Mouse (Mus musculus) gastrocnemius, adult 2 months (tissue): ENCODE measurements around the gene Uts2r. TPM values are rescaled to one million over a fixed set of nuclear protein-coding genes. Genes with fewer than 3 reads are reported as not detected.

Experiments used
- DNase-seq: peaks from one replicate; pipeline ENCODE4 v3.0.0; 2022
- H3K27ac ChIP-seq: fragments of 200-600 bp; 2 replicates; pipeline ENCODE4 v1.8.1; 2022; ENCODE audit warnings: mild to moderate bottlenecking
- H3K4me3 ChIP-seq: fragments of 200-600 bp; 2 replicates; pipeline ENCODE4 v1.8.1; 2022; ENCODE audit warnings: mild to moderate bottlenecking, moderate library complexity
- CTCF ChIP-seq: fragments of 200-600 bp; IDR thresholded peaks from 2 replicates; pipeline ENCODE4 v1.8.1; 2022; ENCODE audit warnings: antibody characterized with exemption, mild to moderate bottlenecking, moderate library complexity
- intact Hi-C: fragments of 180-260 bp; cut with DNase I; formaldehyde crosslinking; loops from one replicate; pipeline ENCODE4 v1.15.1; 2025
- total RNA-seq, 2 experiments: library from RNA; stranded (reverse); gene quantifications; 2 replicates each; pipeline ENCODE4 v1.2.3; 2021

The Uts2r gene
- total RNA-seq, 2 experiments from 2014 or later: 1.4 to 3.1 TPM

DNA sequence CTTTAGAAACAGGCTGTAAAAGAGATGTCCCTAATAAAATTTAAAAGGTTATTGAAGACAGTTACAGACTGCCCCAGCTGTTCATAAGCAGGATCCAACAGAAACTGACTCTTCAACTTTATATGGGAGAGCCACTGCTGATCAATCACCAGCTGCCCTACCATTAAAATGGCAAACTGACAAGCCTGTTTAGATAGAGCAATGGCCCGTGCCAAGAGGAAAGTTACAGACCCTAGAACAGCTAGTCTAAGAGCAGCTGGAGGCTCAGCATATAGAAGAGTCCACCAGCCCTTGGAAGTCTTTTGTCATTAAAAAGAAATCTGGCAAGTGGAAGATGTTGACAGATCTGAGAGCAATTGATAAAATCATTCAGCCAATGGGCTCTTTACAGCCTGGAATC is 25.5 kb upstream of the Uts2r start:
- no peak overlapping the region for H3K27ac ChIP-seq
- DNase-seq: no peak
- TF ChIP-seq CTCF: no peak
- intact Hi-C loops: no loop called here
- no peak overlapping the region for H3K4me3 ChIP-seq

DNA sequence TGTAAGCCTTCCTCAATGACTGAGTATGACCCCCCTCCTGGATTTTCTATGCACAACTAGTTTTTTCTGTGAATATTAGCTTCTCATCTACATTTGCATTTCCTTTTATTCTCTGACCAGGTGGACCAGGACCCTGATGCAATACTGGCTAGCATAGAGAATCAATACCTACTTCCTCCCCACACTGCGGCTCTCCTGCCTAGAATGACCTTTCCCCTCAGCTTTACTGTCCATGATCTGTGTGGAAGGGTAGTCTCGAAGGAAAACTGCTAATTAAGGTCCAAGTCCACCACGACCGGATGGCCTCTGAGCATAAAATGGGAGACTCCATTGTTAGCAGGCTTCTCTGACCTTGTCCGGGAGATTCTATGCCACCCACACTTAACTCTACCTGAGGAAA is 22.4 kb upstream of the Uts2r start:
- Histone ChIP-seq H3K4me3 (no peak overlapping the region), H3K27ac (no peak overlapping the region)
- no peak for DNase-seq
- no peak for TF ChIP-seq CTCF
- intact Hi-C loops: no loop called here

DNA sequence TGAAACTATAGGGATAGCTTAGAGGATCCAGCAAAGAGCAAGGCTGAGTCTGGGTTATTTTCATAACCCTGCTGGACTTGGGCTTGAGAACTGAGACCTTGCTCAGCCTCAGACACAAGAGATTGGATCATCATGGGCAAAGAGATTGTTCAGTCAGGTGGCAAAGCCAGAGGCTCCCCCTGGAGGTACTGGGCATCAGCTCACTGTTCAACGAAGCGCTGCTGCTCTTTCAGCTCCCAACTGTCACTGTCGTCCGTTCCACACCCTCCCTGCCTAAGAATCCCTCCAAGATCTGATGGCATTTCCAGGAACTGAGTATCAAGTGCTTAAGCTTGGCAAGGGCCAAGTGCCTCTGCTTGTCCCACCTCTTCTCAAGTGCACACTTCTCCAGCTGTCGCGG is 21.3 kb upstream of the Uts2r start:
- TF ChIP-seq CTCF: peak; percentile 59
- Histone ChIP-seq H3K4me3 (no peak overlapping the region), H3K27ac (peak overlapping the region; percentile 38; the same call in 1 of the 2 replicates)
- peak; percentile 54 for DNase-seq
- intact Hi-C loops: no loop called here

DNA sequence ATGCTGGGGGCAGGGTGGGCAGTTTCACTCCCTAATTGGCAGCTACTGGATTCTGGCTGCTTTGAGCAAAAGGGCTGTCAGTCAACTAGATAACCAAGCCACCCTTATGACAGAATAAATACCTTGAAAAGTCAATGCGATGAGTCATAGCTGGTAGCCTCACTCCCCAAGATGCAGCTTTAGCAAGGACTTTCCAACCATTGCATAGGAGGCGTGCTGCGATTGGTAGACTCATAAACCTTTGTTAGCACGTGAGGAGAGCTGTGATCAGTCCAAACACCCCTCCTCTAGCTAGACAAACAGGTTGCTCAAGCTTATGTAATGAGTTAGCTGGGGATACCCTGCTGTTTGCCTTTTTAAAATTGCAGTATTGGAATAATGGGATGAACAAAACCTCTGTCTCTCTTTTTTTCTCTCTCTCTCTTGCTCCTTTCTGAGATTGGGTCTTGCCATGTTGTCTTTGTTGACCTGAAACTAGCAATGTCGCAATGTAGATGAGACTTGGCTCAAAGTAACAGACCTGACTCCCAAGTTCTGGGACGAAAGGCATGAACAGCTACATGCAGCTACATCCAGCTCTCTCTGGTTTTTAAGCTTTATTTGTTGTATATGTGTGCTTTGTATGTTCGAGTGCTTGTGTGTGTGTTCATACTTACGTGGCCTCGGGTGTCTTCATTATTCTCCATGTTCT is 16.6 kb upstream of the Uts2r start:
- Histone ChIP-seq H3K4me3 (no peak overlapping the region), H3K27ac (no peak overlapping the region)
- TF ChIP-seq CTCF: no peak
- intact Hi-C loops: no loop called here
- DNase-seq: no peak

DNA sequence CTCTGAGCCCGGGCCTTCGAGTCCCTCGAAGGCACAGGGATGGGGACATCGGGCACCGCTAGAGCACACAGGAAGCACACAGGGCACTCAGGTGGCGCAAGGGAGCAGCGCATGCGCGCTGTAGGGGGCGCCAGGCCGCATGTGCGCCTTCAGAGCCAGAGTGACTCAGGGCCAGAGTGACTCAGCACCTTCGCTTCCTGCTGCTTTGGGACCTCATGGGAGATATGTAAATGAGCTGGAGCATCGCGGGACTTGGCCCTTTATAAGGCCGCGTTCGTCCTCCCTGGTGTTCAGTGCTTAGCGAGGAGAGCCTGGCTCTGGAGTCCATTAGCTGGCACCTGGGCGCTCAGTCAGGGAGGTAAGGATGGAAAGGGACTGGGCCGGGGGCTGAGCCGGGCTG is 14.2 kb upstream of the Uts2r start, which contains the start of gene Tex19.1:
Tex19.1 (plus strand) TSS at position 279 of the 400 bp plus-strand sequence.
- DNase-seq: no peak
- intact Hi-C loops: no loop called here
- H3K27ac ChIP-seq: no peak within 1 kb of the TSS
- TF ChIP-seq CTCF: no peak
- H3K4me3 ChIP-seq: no peak within 1 kb of the TSS

DNA sequence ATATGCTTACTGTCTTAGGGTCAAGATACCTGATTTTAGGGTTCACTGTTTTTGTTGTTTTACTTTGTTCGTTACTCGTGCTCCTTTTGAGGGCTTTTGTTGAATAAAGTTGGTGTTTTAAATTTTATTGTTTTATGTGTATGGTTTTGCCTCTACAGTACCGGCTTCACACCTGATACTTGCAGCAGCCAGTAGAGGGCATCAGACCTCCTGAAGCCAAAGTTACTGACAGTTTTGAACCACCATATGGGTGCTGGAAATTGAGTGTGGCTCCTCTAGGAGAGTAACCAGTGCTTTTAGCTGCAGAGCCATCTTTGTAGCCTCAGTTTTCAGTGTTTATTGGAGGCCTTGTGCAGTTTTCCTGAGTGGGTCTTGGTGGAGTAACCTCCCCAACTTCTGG is 11.9 kb upstream of the Uts2r start:
- H3K4me3 ChIP-seq: no peak overlapping the region
- TF ChIP-seq CTCF: peak; percentile 41
- intact Hi-C loops: no loop called here
- H3K27ac ChIP-seq: no peak overlapping the region
- DNase-seq: no peak

DNA sequence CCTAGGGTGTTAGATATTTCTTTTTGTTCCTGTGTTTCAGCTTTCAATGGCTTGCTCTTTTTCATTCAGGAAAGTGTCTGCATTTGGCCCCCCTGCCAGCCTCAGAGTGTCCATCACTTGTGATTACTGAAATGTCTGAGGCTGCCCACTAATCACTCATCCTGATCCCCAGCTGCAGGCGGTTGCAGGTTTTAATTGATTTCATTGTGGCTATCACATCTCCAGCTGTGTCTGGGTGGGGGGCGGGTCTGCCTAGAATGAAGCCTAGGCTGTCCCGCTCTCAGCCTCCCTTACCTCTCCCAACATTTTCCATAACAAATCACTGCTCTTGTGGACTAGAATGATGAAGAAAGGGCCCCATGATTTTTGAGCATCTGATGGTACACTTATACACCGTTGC is 5.9 kb upstream of the Uts2r start:
- intact Hi-C loops: no loop called here
- no peak for DNase-seq
- no peak for TF ChIP-seq CTCF
- H3K27ac ChIP-seq: no peak overlapping the region
- no peak overlapping the region for H3K4me3 ChIP-seq

DNA sequence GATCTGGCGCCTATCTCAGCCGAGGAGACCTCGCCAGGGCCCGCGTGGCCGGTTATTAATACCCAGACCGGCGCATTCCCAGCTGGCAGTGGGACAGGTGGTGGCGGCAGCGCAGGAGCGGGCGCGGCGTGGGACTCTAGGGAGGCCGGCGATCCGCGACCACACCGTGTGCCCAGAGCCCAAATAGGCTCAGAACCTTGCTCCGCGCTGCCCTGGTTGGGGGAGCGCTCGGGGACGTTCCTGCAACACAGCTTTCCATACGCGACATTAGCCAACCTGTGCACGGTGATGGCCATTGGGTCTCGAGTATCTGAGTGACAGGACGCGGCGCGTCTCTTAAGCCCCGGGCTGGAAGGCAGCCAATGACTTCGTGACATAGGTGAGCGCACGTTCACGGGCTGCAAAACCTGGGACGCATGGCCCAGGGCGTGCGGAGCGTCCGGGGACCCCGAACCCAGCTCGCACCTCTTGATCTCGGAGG is 3.6 kb upstream of the Uts2r start:
- TF ChIP-seq CTCF: no peak
- intact Hi-C loops: no loop called here
- Histone ChIP-seq H3K4me3 (peak overlapping the region; percentile 74), H3K27ac (peak overlapping the region; percentile 89)
- DNase-seq: peak; percentile 93

DNA sequence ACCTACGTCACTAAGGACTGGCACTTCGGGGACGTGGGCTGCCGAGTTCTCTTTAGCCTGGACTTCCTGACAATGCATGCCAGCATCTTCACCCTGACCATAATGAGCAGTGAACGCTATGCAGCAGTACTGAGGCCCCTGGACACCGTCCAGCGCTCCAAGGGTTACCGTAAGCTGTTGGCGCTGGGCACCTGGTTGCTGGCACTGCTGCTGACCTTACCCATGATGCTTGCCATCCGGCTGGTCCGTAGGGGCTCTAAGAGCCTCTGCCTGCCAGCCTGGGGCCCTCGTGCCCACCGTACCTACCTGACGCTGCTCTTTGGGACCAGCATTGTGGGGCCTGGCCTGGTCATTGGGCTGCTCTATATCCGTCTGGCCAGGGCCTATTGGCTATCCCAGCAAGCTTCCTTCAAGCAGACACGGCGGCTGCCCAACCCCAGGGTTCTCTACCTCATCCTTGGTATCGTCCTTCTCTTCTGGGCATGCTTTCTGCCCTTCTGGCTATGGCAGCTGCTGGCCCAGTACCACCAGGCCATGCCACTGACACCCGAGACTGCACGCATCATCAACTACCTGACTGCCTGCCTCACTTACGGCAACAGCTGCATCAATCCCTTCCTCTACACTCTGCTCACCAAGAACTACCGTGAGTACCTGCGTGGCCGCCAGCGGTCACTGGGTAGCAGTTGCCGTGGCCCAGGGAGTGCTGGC is 720 bp downstream of the Uts2r start:
- intact Hi-C loops: no loop called here
- Histone ChIP-seq H3K27ac (peak overlapping the region; percentile 88), H3K4me3 (peak overlapping the region; percentile 48)
- DNase-seq: peak; percentile 90
- no peak for TF ChIP-seq CTCF

DNA sequence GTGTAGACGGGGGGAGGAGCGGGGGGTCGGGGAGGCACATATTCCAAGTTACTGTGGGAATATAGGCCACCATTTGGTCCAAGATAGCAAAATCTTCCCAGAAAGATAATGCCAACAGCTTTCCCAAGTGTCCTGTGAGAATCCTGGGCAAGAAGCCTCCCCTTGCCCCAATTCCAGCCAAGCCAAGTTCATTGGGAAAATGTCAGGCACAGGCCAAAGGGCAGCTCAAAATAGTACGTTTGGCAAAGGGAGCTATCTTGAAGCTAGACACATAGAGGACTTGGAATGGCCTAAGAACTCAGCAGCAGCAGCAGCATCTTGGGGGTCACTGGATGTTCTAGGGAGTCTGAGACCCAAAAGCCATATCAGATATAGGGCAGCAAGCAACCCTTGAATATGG is 3.7 kb downstream of the Uts2r start:
- no peak for TF ChIP-seq CTCF
- H3K4me3 ChIP-seq: no peak overlapping the region
- intact Hi-C loops: no loop called here
- no peak for DNase-seq
- H3K27ac ChIP-seq: peak overlapping the region; percentile 76

DNA sequence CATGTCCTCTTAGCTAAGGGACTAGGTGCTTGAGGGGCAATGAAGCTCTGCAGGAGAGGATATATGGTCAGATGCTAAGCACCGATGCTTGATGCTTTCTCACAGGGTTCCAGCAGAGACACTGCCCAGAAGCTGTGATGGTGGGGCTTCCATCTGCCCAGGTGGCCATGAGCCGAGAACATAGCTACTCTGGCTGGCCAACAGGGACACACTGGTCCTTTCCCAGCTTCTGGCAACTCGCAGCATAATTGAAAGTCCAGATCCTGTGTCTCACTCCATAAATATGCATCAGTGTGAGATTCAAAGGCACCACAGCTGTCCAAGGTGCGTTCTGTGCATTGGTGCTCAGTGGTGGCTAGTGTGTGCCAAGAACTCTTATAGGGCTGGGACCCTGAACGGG is 13.1 kb downstream of the Uts2r start:
- Histone ChIP-seq H3K27ac (peak overlapping the region; percentile 71), H3K4me3 (no peak overlapping the region)
- peak; percentile 73 for DNase-seq
- intact Hi-C loops: no loop called here
- no peak for TF ChIP-seq CTCF

DNA sequence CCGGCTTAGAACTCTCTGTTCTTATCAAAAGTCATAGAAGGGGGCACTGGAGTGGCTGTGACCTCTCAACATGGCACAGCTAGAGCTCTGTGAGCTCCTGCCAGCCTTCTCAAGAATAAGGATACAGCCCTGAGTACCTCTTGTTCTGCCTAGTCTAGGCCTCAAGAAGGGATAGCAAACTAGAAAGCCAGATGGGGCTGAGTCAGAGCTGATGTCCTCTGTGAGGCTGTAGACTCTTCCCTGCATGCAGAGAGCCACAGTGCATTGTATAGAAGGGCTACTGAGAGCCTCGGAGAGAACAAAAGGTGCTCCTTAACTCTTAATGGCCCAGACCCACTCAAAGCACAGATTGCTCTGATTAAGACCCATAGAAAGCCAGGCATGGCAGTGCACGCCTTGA is 14.2 kb downstream of the Uts2r start:
- intact Hi-C loops: no loop called here
- Histone ChIP-seq H3K27ac (peak overlapping the region; percentile 71), H3K4me3 (no peak overlapping the region)
- DNase-seq: no peak
- no peak for TF ChIP-seq CTCF
